Mouse (Mus musculus) midbrain, embryonic 16.5 days (tissue): ENCODE measurements at regions not wholly inside any gene's neighbourhood (a gene's known extent, or its start where the extent isn't known, plus 50 kb on each side); places are given as distances from the start of the nearest gene placed in this dataset.

Experiments used
- ATAC-seq: fragments of 200-750 bp; cut with Nextera tagmentation; 2 replicates; pipeline ENCODE4 v1.8.0; 2017; ENCODE audit warnings: moderate TSS enrichment
- H3K27ac ChIP-seq: fragments of 300-500 bp; sonication (generic); 2 replicates; pipeline ENCODE4 v1.5.1; 2014; ENCODE audit warnings: mild to moderate bottlenecking, low read length, mixed read lengths
- H3K27me3 ChIP-seq: fragments of 300-500 bp; sonication (generic); 2 replicates; pipeline ENCODE4 v1.6.1; 2014; ENCODE audit warnings: low read depth, low read length, mixed read lengths; ENCODE audit not compliant: control insufficient read depth, insufficient read depth
- H3K36me3 ChIP-seq: fragments of 300-500 bp; sonication (generic); 2 replicates; pipeline ENCODE4 v1.6.1; 2014; ENCODE audit warnings: mild to moderate bottlenecking, low read length, moderate library complexity, mixed read lengths; ENCODE audit not compliant: control insufficient read depth, insufficient read depth
- H3K4me1 ChIP-seq: fragments of 300-500 bp; sonication (generic); 2 replicates; pipeline ENCODE4 v1.6.1; 2014; ENCODE audit warnings: mild to moderate bottlenecking, low read length, mixed read lengths; ENCODE audit not compliant: control insufficient read depth, insufficient read depth
- H3K4me2 ChIP-seq: fragments of 300-500 bp; sonication (generic); 2 replicates; pipeline ENCODE4 v1.6.1; 2014; ENCODE audit warnings: mild to moderate bottlenecking, low read length, mixed read lengths
- H3K4me3 ChIP-seq: fragments of 300-500 bp; sonication (generic); 2 replicates; pipeline ENCODE4 v1.5.1; 2014; ENCODE audit warnings: low read depth, mild to moderate bottlenecking, low read length, moderate library complexity, mixed read lengths
- H3K9ac ChIP-seq: fragments of 300-500 bp; sonication (generic); 2 replicates; pipeline ENCODE4 v1.6.1; 2014; ENCODE audit warnings: low read depth, low read length, mixed read lengths
- H3K9me3 ChIP-seq: fragments of 300-500 bp; sonication (generic); replicated peaks from 2 replicates; pipeline ENCODE4 v1.6.1; 2014; ENCODE audit warnings: mild to moderate bottlenecking, low read length, mixed read lengths; ENCODE audit not compliant: control insufficient read depth, poor library complexity, severe bottlenecking
- WGBS: fragments of 180-500 bp; shearing (Covaris S2); extraction: QIAGEN DNeasy Blood & Tissue Kit; methylation state at CpG from one replicate; pipeline ENCODE4 v1.1.7; 2014; 5-methylcytosine and 5-hydroxymethylcytosine counted together

- ATAC-seq = no peak
- H3K4me2 ChIP-seq = no peak overlapping the region
- no peaks in the 10 kb centered on the region for H3K4me1 ChIP-seq
- WGBS = 86% methylated on average over 8 of the region's 8 CpGs
- H3K27ac ChIP-seq = no peak overlapping the region
- H3K27me3 ChIP-seq = no peaks in the 10 kb centered on the region
- no peaks in the 10 kb centered on the region for H3K36me3 ChIP-seq
- H3K4me3 ChIP-seq = no peak overlapping the region
- no peaks in the 10 kb centered on the region for H3K9me3 ChIP-seq
- H3K9ac ChIP-seq = no peak overlapping the region
Observed at GRCm38 (mm10) chr15:96874145-96874544, 174.6 kb upstream of the Slc38a2 start.

GRCm38 (mm10) chr15:96873562-96873961, 174.0 kb upstream of the Slc38a2 start:
- Histone ChIP-seq H3K4me1 (no peaks in the 10 kb centered on the region), H3K27ac (no peak overlapping the region), H3K36me3 (no peaks in the 10 kb centered on the region), H3K9ac (no peak overlapping the region), H3K9me3 (no peaks in the 10 kb centered on the region), H3K4me3 (no peak overlapping the region), H3K27me3 (no peaks in the 10 kb centered on the region), H3K4me2 (no peak overlapping the region)
- 93% methylated on average over 7 of the region's 7 CpGs for WGBS
- no peak for ATAC-seq

DNA sequence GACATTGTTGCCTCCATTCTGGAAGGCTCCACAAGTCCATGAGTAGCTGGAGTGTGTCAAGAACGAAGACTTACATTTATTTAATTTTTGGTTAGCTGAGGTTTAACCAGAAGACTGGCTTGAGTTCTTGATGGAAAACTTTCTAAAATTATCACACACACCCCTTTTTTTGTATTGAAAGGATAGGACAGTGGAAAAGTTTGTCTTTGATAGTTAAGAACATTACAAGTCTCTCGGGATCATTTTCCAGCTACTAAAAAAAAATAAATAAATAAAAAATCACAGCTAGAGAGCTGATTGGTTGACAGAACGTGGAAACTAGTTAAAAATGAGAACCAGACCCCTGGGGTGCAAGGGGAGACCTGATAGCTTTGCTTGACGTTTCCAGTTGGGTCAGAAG, 173.6 kb upstream of the Slc38a2 start:
- Histone ChIP-seq H3K9me3 (no peaks in the 10 kb centered on the region), H3K4me1 (no peaks in the 10 kb centered on the region), H3K27ac (no peak overlapping the region), H3K4me2 (no peak overlapping the region), H3K27me3 (no peaks in the 10 kb centered on the region), H3K36me3 (no peaks in the 10 kb centered on the region), H3K9ac (no peak overlapping the region), H3K4me3 (no peak overlapping the region)
- WGBS = 69% methylated on average over 4 of the region's 4 CpGs
- no peak for ATAC-seq

DNA sequence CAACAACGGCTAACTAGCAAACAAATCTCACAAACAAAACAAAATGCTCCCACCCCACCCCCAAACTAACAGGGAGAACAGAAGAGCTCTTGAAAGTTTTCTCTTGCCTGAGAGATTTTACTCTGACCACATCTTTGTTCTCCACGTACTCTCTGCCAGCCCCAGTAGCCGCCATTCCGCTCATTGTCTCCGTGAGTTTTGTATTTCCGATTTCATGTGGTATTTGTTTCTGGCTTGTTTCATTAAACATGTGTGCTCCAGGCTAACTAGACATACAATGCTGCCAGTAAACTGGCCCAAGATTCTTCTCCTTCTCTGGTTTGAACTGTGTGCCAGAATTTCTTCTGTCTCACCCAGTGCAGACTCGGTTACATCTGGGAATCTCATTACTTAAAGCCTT, 168.2 kb upstream of the Slc38a2 start:
- Histone ChIP-seq H3K36me3 (no peaks in the 10 kb centered on the region), H3K27me3 (no peaks in the 10 kb centered on the region), H3K4me2 (no peak overlapping the region), H3K9me3 (no peaks in the 10 kb centered on the region), H3K4me1 (no peaks in the 10 kb centered on the region), H3K27ac (no peak overlapping the region), H3K9ac (no peak overlapping the region), H3K4me3 (no peak overlapping the region)
- no peak for ATAC-seq
- 89% methylated on average over 7 of the region's 7 CpGs for WGBS

DNA sequence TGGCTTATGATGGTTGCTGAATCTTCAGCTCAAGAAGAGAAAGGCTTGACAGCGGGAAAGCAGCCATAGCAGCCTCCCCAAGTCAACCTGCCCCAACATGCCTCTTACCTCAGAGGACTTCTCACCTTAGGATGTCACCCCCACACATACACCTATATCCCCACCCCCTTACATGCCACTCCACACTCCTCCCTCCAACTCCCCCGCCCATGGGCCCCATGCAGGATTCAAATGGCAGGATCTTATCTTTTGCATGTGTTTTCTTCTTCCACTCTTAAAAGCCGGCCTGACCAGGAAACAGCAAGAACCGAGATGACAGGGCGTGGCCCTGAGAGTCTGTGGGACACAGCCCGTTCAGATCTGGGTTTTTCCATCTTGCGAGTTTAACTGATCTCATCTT, 166.4 kb upstream of the Slc38a2 start:
- no peak overlapping the region for H3K4me3 ChIP-seq
- H3K4me1 ChIP-seq = no peaks in the 10 kb centered on the region
- H3K27ac ChIP-seq = no peak overlapping the region
- WGBS = 95% methylated on average over 7 of the region's 7 CpGs
- H3K9me3 ChIP-seq = no peaks in the 10 kb centered on the region
- no peak overlapping the region for H3K9ac ChIP-seq
- no peak overlapping the region for H3K4me2 ChIP-seq
- H3K36me3 ChIP-seq = no peaks in the 10 kb centered on the region
- ATAC-seq = no peak
- no peaks in the 10 kb centered on the region for H3K27me3 ChIP-seq

- Histone ChIP-seq H3K9me3 (no peaks in the 10 kb centered on the region), H3K27ac (no peak overlapping the region), H3K4me1 (no peaks in the 10 kb centered on the region), H3K27me3 (no peaks in the 10 kb centered on the region), H3K36me3 (no peaks in the 10 kb centered on the region), H3K4me2 (no peak overlapping the region), H3K9ac (no peak overlapping the region), H3K4me3 (no peak overlapping the region)
- no peak for ATAC-seq
- 80% methylated on average over 3 of the region's 3 CpGs for WGBS
Observed at GRCm38 (mm10) chr15:96857709-96858108, 158.2 kb upstream of the Slc38a2 start.

DNA sequence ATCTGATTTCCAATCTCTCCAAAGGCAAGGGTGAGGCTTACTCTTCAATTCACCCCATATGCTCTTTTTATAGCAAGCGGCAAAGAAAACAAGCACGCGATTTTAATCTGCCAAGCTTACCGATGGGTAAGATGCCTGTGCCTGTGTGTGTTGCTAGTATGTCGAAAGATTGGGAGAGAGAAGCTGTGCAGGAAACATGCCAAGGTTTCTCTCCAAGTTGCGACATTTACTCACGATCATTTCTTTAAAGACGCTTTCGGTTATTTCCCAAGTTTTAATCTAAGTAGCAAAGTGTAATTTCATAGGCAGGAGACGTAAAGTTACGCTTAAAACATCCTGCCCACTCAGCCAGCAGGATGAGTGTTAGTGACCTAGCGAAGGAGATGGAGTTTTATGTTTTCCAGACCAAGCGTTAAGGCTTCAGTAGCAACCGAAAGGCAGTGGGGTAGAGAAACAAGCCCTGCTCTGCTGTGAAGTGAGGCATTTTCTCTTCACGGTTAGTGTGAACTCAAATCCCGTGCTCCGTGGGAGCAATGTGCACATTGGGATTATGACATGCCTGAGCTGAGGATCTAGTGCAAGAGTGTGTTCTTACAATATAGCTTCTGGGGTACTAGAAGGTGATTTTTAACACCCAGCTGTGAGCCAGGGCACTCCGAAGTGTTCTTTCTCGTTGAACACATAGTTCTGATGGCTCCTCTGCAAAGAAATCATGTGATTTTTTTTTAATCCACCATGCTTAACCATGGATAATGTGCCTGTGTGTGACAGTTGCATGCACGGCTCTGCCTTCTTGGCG, 152.6 kb upstream of the Slc38a2 start:
- H3K4me2 ChIP-seq = no peak overlapping the region
- H3K9ac ChIP-seq = no peak overlapping the region
- no peak for ATAC-seq
- no peaks in the 10 kb centered on the region for H3K4me1 ChIP-seq
- no peak overlapping the region for H3K4me3 ChIP-seq
- 84% methylated on average over 21 of the region's 21 CpGs for WGBS
- H3K36me3 ChIP-seq = no peaks in the 10 kb centered on the region
- H3K9me3 ChIP-seq = no peaks in the 10 kb centered on the region
- no peaks in the 10 kb centered on the region for H3K27me3 ChIP-seq
- H3K27ac ChIP-seq = no peak overlapping the region

DNA sequence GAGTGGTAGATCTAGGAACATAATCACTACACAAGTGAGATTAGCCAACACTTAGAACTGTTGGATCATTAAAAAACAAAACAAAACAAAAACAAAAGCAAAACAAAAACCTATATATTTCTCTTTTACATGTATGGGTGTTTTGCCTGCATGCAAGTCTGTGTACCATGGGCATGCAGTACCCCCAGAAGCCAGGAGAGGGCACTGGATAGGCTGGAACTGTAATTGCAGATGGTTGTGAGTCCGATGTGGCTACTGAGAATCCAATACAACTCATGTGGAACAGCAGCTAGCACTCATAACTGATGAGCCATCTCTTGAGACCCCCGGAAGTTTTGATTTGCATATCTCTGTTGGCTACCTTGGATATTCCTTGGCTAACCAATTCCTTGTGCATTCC, 148.6 kb upstream of the Slc38a2 start:
- Histone ChIP-seq H3K9ac (no peak overlapping the region), H3K4me1 (no peaks in the 10 kb centered on the region), H3K36me3 (no peaks in the 10 kb centered on the region), H3K4me2 (no peak overlapping the region), H3K9me3 (no peaks in the 10 kb centered on the region), H3K27ac (no peak overlapping the region), H3K27me3 (no peaks in the 10 kb centered on the region), H3K4me3 (no peak overlapping the region)
- no peak for ATAC-seq
- WGBS = 84% methylated on average over 2 of the region's 2 CpGs

DNA sequence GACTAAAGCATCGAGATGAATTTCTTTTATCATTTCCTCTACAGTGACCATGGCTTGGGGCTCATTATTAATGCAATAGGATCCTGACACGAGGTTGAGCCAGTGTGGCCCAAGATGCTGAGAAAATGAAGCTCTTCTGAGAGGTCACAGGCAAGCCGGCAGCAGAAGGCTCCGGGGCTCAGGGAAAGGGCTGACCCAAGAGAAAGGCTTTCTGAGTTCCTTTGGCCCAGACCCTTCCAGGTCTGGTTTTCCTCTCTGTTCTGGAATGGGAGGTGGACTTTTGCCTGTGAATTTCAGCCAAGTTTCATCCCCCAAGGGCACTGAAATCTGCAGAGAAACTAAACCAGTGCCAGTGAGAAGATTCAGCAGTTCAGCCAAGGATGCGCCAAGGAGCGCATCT, 145.7 kb upstream of the Slc38a2 start:
- Histone ChIP-seq H3K4me3 (no peak overlapping the region), H3K9ac (no peak overlapping the region), H3K27me3 (no peaks in the 10 kb centered on the region), H3K4me2 (no peak overlapping the region), H3K36me3 (no peaks in the 10 kb centered on the region), H3K4me1 (no peaks in the 10 kb centered on the region), H3K27ac (no peak overlapping the region), H3K9me3 (no peaks in the 10 kb centered on the region)
- no peak for ATAC-seq
- 83% methylated on average over 6 of the region's 6 CpGs for WGBS
